Mouse (Mus musculus) kidney, adult 18-20 months (tissue): ENCODE results near the gene Slc22a23.
"Not testable (repeated sequence)": the region's sequence is repeated elsewhere in the genome, so short reads cannot be mapped to it uniquely, and the experiment has no call there.

Source experiments
- DNase-seq: peaks from one replicate; pipeline ENCODE4 v3.0.0; 2021

Slc22a23 gene

GRCm38 (mm10) chr13:34345128-34346085, at the start of gene Slc22a23:
TSS of gene Slc22a23 (minus strand) at chr13:34345182.
- peak; percentile 85 for DNase-seq

GRCm38 (mm10) chr13:34394305-34394704, 49.3 kb upstream of the Slc22a23 start:
- not testable (repeated sequence) for DNase-seq

- no peak for DNase-seq
Observed at GRCm38 (mm10) chr13:34392376-34392775, 47.4 kb upstream of the Slc22a23 start.

- no peak for DNase-seq
Observed at GRCm38 (mm10) chr13:34388219-34388618, 43.2 kb upstream of the Slc22a23 start.

- DNase-seq = no peak
Observed at GRCm38 (mm10) chr13:34383416-34383815, 38.4 kb upstream of the Slc22a23 start.

- no peak for DNase-seq
Observed at GRCm38 (mm10) chr13:34378926-34379325, 33.9 kb upstream of the Slc22a23 start.

- DNase-seq = no peak
Observed at GRCm38 (mm10) chr13:34375145-34375544, 30.2 kb upstream of the Slc22a23 start.

- DNase-seq = no peak
Observed at GRCm38 (mm10) chr13:34372870-34373478, 28.0 kb upstream of the Slc22a23 start.

- no peak for DNase-seq
Observed at GRCm38 (mm10) chr13:34371951-34372869, 27.2 kb upstream of the Slc22a23 start.

GRCm38 (mm10) chr13:34370281-34370825, 25.4 kb upstream of the Slc22a23 start:
- no peak for DNase-seq

- no peak for DNase-seq
Observed at GRCm38 (mm10) chr13:34365226-34365625, 20.2 kb upstream of the Slc22a23 start.

- DNase-seq = no peak
Observed at GRCm38 (mm10) chr13:34355656-34356055, 10.7 kb upstream of the Slc22a23 start.

- no peak for DNase-seq
Observed at GRCm38 (mm10) chr13:34354830-34355624, 10.0 kb upstream of the Slc22a23 start.

- DNase-seq = no peak
Observed at GRCm38 (mm10) chr13:34353241-34353640, 8.3 kb upstream of the Slc22a23 start.

GRCm38 (mm10) chr13:34351437-34351836, 6.5 kb upstream of the Slc22a23 start:
- DNase-seq = no peak

GRCm38 (mm10) chr13:34347960-34348889, 3.2 kb upstream of the Slc22a23 start:
- no peak for DNase-seq

GRCm38 (mm10) chr13:34346748-34347147, 1.8 kb upstream of the Slc22a23 start:
- DNase-seq = no peak

- DNase-seq = no peak
Observed at GRCm38 (mm10) chr13:34346238-34346637, 1.3 kb upstream of the Slc22a23 start.

- peak; percentile 60 for DNase-seq
Observed at GRCm38 (mm10) chr13:34344376-34345127, 430 bp downstream of the Slc22a23 start.
